Mouse (Mus musculus) left cerebral cortex, postnatal 4 days (tissue): ENCODE measurements around the gene Pde4b. TPM values are rescaled to one million over a fixed set of nuclear protein-coding genes. Genes with fewer than 3 reads are reported as not detected.

Source experiments
- DNase-seq: peaks from one replicate; pipeline ENCODE4 v3.0.0-alpha.2; 2022
- intact Hi-C: fragments of 180-260 bp; cut with DNase I; formaldehyde crosslinking; loops from one replicate; pipeline ENCODE4 v1.15.1; 2025
- total RNA-seq, 2 experiments: library from RNA; stranded (reverse); gene quantifications; 2 replicates each; pipeline ENCODE4 v1.2.3; 2021

Pde4b gene
- total RNA-seq, 2 experiments from 2014 or later: 55.3 to 61.4 TPM

DNA sequence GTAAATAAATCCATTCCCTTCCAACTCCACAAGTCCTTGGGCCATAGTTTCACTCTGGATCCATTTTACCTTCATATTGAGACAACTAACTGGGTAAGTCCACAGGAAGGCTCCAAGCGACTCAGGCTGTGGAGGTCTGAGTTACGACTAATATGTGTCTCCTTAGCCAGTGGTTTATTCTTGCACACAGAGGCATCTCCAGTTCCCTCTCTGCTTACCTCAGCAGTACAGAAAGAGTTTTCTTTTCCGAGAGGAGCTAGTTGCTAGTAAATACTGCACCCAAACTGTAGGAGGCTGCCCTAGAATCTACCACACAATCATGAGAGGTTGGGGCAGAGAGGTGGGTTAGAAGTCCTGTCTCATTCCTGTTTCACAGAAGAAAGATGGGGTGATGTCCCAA lies 499.4 kb downstream of the Pde4b start:
- DNase-seq: no peak
- intact Hi-C loops: no loop called here

- no peak for DNase-seq
- intact Hi-C loops: no loop called here
Observed at GRCm38 (mm10) chr4:102588668-102589455, 501.5 kb downstream of the Pde4b start.

DNA sequence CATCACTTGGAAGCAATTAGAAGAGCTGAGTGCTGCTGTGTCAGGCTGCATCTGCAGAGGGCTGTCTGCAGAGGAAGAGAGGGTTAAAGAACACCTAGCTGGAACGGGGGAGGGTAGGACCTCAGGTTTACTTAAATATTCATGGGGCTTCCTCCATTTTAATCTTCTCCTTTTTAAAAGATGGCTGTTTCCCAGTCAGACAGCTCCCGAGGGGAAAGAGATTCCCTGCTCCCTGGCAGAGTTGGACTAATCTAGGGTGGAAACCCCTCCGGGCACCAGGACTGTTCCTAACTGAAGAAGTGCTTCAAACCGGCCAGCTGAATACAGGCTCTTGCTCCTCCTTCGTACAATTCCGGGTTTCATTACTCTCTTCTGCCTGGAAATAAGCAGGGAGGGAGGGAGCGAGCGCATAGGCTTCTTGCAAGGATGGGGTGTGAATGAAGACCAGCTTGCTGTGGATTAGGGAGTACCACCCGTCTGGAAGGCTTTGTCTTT lies 502.2 kb downstream of the Pde4b start:
- intact Hi-C loops: loop anchor here (10.0 kb wide), 1 partner anchor 95 kb away; no protein-coding TSS in a partner anchor
- DNase-seq: peak; percentile 44

- DNase-seq: no peak
- intact Hi-C loops: loop anchor here (10.0 kb wide), 1 partner anchor 97 kb away; no protein-coding TSS in a partner anchor
Observed at GRCm38 (mm10) chr4:102591798-102592197, 504.5 kb downstream of the Pde4b start.

- no peak for DNase-seq
- intact Hi-C loops: loop anchor here (10.0 kb wide), 1 partner anchor 98 kb away; no protein-coding TSS in a partner anchor
Observed at GRCm38 (mm10) chr4:102592541-102592940, 505.2 kb downstream of the Pde4b start.

GRCm38 (mm10) chr4:102593631-102594030 lies 506.3 kb downstream of the Pde4b start:
- no peak for DNase-seq

DNA sequence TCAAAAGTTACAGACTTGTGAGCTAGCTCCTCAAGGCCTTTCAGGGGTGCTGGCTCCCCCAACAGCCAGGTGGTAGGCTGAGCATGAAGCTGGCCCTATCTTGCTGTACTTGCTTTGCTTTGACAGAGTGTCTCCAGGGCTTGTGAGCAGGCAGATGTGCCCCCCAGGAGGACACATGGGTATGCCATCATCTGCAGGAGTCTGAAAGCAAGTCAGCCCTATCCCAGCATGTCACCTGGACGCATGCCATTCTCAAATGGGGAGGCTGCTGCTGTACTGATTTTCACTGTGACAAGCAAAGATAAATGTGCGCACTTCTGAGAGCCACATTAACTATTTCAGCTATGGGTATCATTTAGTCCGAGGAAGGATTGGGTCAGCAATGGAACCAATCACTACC lies 507.2 kb downstream of the Pde4b start:
- peak; percentile 21 for DNase-seq
- intact Hi-C loops: loop anchor here (10.0 kb wide), 1 partner anchor 100 kb away; no protein-coding TSS in a partner anchor

More at GRCm38 (mm10) chr4:102593631-102594030, 506.3 kb downstream of the Pde4b start:
- intact Hi-C loops: loop anchor here (10.0 kb wide), 1 partner anchor 99 kb away; no protein-coding TSS in a partner anchor

DNA sequence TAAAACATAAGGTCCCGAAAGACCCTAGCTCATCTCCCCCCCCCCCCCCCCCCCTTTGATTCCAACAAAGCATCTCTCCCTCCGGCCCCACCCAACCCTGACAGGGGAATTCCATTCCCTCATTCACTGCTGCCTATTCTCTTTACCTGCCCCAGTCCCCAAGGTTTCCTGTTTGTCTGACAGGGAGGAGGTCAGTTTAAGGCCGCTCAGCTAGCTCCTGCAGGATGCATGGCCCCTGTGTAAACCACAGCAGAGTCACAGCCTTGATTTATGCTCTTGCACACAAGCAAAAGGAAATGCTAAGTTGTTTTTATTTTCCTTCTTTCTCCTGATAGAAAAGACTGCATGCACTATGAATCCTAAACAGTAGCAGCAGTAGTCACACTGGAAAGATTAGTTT lies 516.6 kb downstream of the Pde4b start:
- intact Hi-C loops: no loop called here
- DNase-seq: no peak

- no peak for DNase-seq
- intact Hi-C loops: no loop called here
Observed at GRCm38 (mm10) chr4:102605231-102605630, 517.9 kb downstream of the Pde4b start.

- no peak for DNase-seq
- intact Hi-C loops: no loop called here
Observed at GRCm38 (mm10) chr4:102605722-102606341, 518.5 kb downstream of the Pde4b start.

- intact Hi-C loops: no loop called here
- no peak for DNase-seq
Observed at GRCm38 (mm10) chr4:102606825-102607224, 519.5 kb downstream of the Pde4b start.

DNA sequence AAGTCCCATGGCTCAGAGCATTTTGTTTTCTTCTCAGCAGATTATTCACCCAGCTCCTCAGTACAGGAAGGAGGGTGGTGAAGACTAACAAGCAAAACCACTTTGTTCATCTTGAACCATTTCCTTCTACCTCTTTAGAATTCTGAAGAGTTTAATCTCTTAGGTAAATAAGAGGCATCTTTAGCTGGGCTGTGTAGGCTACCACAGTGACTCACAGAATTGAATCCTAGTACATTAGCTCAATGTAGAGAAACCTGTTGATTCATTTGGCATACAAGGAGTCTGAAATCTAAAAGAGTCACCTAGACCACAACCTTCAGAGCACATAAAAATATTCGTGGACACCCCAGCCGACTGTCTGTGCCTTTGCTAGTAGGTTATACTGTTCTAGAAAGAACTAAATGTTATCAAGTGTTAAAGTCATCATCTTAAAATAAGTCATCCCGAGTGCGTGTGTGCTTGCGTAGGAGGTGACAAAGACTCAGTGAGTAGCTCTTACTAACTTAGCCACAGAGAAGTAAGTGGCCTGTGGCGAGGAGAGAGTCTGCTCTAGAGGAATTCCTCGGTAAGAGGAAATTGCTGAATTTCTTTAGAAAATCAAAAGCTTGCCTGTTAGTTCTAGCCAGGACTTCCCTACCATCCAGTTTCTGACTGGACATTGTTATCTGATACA lies 520.5 kb downstream of the Pde4b start:
- DNase-seq: no peak
- intact Hi-C loops: no loop called here

GRCm38 (mm10) chr4:102612596-102612995 lies 525.3 kb downstream of the Pde4b start:
- no peak for DNase-seq
- intact Hi-C loops: no loop called here

DNA sequence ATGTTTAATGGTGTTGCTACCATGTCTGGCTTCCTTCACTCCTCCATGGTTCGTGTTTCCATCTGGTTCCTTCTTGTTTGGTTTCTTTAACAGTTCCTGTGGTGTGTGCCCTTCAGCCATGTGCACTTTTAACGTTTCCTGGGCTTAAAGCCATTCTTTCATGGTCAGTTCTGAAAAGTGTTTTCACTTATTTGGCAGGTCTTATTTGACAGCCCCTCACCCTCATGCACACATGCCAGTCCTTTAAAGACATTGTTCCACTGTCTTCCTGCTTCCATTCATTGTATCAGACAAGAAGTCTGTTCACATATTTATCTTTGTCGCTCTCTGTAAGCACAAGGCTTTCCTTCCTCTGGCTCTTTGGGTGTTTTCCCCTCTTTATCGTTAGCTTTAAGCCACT lies 530.4 kb downstream of the Pde4b start:
- DNase-seq: no peak
- intact Hi-C loops: no loop called here

DNA sequence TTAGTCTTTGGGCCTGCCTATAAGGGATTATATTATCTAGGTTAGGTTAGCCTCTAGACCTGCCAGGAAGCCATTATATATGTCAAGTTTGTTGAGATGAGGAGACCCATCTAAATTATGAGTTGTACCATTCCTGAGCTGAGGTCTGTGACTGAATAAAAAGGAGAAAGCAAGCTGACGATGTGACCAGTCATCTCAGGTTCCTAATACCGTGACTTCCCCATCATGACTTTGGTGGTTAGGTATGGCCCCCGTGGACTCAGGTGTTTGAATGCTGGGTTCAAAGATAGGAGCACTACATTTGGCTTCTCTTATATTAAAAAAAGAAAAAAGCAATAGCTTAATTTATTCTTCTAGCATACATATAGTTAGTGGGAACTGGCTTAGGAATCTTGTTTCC lies 531.3 kb downstream of the Pde4b start:
- no peak for DNase-seq
- intact Hi-C loops: no loop called here

DNA sequence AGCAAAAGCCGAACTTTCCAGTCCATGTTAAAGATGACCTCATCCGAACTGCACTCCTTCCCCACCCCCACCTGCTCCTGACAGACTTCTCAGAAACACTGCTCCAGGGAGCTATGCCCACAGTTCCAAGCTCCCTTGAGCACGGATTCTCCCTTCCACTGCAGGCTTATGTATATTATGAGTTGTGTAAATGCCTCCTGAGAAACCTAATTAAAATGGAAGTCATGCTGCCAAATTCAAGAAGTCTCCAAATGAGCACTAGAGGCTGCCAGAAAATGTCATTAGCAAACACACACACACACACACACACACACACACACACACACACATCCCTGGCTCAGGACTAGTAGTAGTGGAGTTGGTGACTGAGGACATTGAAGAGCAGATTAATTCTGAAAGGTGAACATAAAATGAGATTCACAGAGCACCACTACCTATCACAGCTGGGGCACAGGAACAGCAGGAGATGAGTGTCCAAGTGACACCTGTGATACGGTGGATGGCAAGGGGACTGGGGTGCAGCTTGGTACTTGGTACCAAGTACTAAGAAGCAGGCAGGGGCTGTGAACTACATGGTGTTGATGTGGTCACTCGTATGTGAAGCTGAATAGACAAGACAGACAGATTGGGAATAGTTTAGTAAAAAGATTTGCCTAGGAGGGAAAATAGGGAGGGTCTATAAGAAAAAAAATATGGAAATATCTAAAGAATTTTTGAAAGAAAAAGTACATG lies 533.0 kb downstream of the Pde4b start:
- intact Hi-C loops: no loop called here
- peak; percentile 54 for DNase-seq

DNA sequence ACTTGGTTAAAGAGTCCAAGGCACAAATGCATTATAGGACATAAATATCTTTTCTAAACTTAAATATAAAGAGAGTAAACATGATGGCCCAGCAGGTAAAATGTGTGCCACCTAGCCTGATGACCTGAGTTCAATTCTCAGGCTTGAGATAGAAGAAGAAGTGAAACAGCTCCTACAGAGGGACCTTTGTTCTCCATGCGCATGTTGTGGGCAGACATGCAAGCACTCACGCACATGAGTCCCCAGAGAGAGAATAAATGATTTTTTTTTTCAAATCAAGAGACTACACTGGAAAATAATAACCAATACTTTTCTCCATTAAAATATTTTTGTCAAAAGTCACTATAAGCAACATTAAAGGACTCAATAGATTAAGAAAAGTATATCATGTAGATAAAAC lies 533.8 kb downstream of the Pde4b start:
- no peak for DNase-seq
- intact Hi-C loops: no loop called here

GRCm38 (mm10) chr4:102622977-102623376 lies 535.6 kb downstream of the Pde4b start:
- intact Hi-C loops: no loop called here

DNA sequence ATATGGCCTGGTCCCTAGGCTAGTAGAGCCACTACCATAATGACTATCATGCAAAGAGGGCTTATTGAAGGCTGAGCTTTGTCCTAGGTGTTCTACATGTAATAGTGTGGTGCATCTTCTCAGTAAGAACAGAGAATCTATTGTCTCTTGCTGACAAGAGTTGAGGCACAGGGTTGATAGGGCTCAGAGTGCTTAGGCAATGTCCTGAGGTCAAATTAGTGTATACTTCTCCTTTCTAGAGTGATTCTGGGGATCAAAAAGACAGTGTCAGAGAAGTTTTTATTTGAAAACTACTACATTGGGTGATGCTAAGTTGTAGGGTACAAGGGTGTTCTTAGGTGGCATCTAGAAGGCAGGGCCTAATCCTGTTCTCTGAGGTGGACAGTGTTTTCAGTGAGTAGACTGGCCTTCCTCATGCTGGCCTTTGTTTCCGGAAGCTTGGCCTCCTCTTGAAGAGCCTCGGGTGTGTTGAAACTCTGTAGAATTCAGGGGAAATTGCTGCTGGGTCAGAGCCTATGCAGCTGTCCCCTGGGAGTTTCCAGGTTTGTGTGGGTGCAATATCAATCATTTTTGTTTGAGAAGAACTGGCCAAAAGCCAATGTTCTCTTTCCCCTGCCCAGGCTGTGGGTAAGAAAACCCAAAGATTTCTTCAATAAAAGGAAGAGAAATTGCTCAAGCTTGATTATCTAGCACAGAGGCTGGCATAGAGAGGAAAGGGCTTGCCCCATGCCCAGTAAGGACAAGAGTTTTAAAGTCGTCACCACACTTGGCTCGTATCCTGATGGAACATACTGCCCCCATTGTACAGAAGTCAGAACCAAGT lies 536.7 kb downstream of the Pde4b start:
- intact Hi-C loops: no loop called here
- DNase-seq: no peak

More at GRCm38 (mm10) chr4:102622977-102623376, 535.6 kb downstream of the Pde4b start:
- DNase-seq: peak; percentile 31

DNA sequence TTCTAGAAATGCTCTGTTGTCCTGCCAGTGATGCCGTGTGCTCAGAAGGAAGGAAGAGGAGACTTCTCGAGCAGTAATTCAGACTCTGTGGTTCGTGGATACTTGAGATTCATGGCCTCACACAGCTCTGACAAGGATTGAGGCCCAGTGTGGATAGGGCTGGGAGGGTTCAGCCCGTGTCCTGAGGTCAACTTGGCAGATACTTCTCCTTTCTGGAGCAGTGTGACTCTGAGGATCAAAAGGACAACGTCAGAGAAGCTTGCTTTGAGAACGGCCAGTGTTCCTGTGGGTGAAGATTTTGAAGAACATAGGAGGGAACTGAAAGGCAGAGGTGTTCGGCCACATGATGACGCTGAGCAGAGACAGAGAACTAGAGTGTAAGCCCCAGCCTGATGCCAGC lies 537.6 kb downstream of the Pde4b start:
- intact Hi-C loops: no loop called here
- no peak for DNase-seq
